In genomic region chr9:57696380-57697285, GRCm38 (mm10) we compare ENCODE assay signal across 9 mouse cellular contexts. TPM values are rescaled to one million over a fixed set of nuclear protein-coding genes. Genes with fewer than 3 reads are reported as not detected.
DNase-seq lines count a peak whose midpoint lies in the region; ATAC-seq and TF ChIP-seq lines count a peak whose summit lies in the region.
"Had no signal": no experiment of that assay in that cellular context is flagged by ENCODE, and none has a peak within 500 bp of the region (broad histone marks: within the 10 kb centered on the region; RNA-seq: fewer than 3 reads in every experiment).

No protein-coding gene starts in this region.

- H3K4me2 ChIP-seq in heart, embryonic 14.5 days (ENCODE audit: low read length) = peak overlapping the region; percentile 91
- H3K4me2 ChIP-seq in kidney, postnatal 0 days (ENCODE audit: low read length) = peak overlapping the region; percentile 81
- H3K4me2 ChIP-seq in myocyte (ENCODE audit: low read depth) = peak overlapping the region; percentile 50

- H3K79me2 ChIP-seq in myocyte (ENCODE audit: control insufficient read depth, insufficient read depth) = no peaks in the 10 kb centered on the region

- no peak for TF ChIP-seq POLR2A in thymus, adult 2 months (IDR thresholded peaks at IDR 0.05; ENCODE audit: control insufficient read depth, extremely low read depth, insufficient read depth, low read length, poor library complexity)
- no peak for TF ChIP-seq POLR2A in myocyte (IDR thresholded peaks at IDR 0.05; ENCODE audit: insufficient read length, low read depth)

- H3K27ac ChIP-seq in thymus, adult 2 months (ENCODE audit: control insufficient read depth, insufficient read depth, low read length) = no peak overlapping the region
- H3K27ac ChIP-seq in forebrain, embryonic 10.5 days = peak overlapping the region; percentile 13
- no peak overlapping the region for H3K27ac ChIP-seq in heart, embryonic 14.5 days (replicated peaks in 1 of 2; ENCODE audit: control insufficient read depth in 1 of 2, insufficient read depth in 1 of 2, low read depth in 2 of 2, low read length in 2 of 2)
- H3K27ac ChIP-seq in kidney, postnatal 0 days = no peak overlapping the region

- no peak for DNase-seq in thymus, adult 2 months
- DNase-seq in thymus, adult 18-20 months = no peak
- DNase-seq in forebrain, embryonic 10.5 days (ENCODE audit: extremely low spot score, low spot score) = peak; percentile 21
- DNase-seq in kidney, postnatal 0 days (ENCODE audit: low spot score) = peak; percentile 21
- peak; percentile 42 for DNase-seq in liver
- DNase-seq in urinary bladder, adult 2 months (ENCODE audit: low spot score) = peak; percentile 32

- 0 out of 2 replicates have a peak, but pooled peaks have one; percentile 21 for TF ChIP-seq CTCF in thymus, adult 2 months (IDR thresholded peaks at IDR 0.05; ENCODE audit: borderline replicate concordance, control insufficient read depth, extremely low read depth, insufficient read depth, low read length, poor library complexity)
- no peak for TF ChIP-seq CTCF in kidney, postnatal 0 days (IDR thresholded peaks at IDR 0.05; ENCODE audit: low read depth)

- no peaks in the 10 kb centered on the region for H3K9me3 ChIP-seq in forebrain, embryonic 10.5 days
- no peaks in the 10 kb centered on the region for H3K9me3 ChIP-seq in heart, embryonic 14.5 days (ENCODE audit: control insufficient read depth, low read length)
- no peaks in the 10 kb centered on the region for H3K9me3 ChIP-seq in kidney, postnatal 0 days (replicated peaks; ENCODE audit: low read length)

- H3K4me1 ChIP-seq in thymus, adult 2 months (replicated peaks; ENCODE audit: control insufficient read depth, insufficient read depth, low read length) = peaks cover 4% of the 10 kb centered on the region; the same call in 1 of the 2 replicates
- H3K4me1 ChIP-seq in forebrain, embryonic 10.5 days = peaks cover 19% of the 10 kb centered on the region
- peaks cover 4 to 12% of the 10 kb centered on the region in 2 experiments; a peak in 3 of 4 replicates for H3K4me1 ChIP-seq in heart, embryonic 14.5 days (ENCODE audit: control insufficient read depth in 2 of 2, insufficient read depth in 2 of 2, low read length in 2 of 2)
- peaks cover 5% of the 10 kb centered on the region for H3K4me1 ChIP-seq in kidney, postnatal 0 days (replicated peaks; ENCODE audit: insufficient read depth, low read length)

- 9% methylated on average over 42 of the region's 42 CpGs for WGBS in thymus, adult 2 months
- WGBS in forebrain, embryonic 10.5 days = 1% methylated on average over 42 of the region's 42 CpGs
- WGBS in heart, embryonic 14.5 days = 1% methylated on average over 42 of the region's 42 CpGs
- 1% methylated on average over 42 of the region's 42 CpGs for WGBS in kidney, postnatal 0 days

- peaks cover 16% of the 10 kb centered on the region for H3K27me3 ChIP-seq in thymus, adult 2 months (ENCODE audit: control insufficient read depth, insufficient read depth, low read length)
- H3K27me3 ChIP-seq in forebrain, embryonic 10.5 days (ENCODE audit: poor library complexity, severe bottlenecking) = peaks cover 53% of the 10 kb centered on the region
- H3K27me3 ChIP-seq in heart, embryonic 14.5 days (ENCODE audit: control insufficient read depth, insufficient read depth, low read length) = peaks cover 32% of the 10 kb centered on the region
- no peaks in the 10 kb centered on the region for H3K27me3 ChIP-seq in kidney, postnatal 0 days (ENCODE audit: insufficient read depth, low read length)
- H3K27me3 ChIP-seq in myocyte (ENCODE audit: control insufficient read depth, insufficient read depth, insufficient read length) = peaks cover 29% of the 10 kb centered on the region

- H3K36me3 ChIP-seq in thymus, adult 2 months (ENCODE audit: control insufficient read depth, insufficient read depth, low read length) = no peaks in the 10 kb centered on the region
- H3K36me3 ChIP-seq in forebrain, embryonic 10.5 days (replicated peaks) = no peaks in the 10 kb centered on the region
- no peaks in the 10 kb centered on the region for H3K36me3 ChIP-seq in heart, embryonic 14.5 days (ENCODE audit: control insufficient read depth, insufficient read depth, low read length)
- no peaks in the 10 kb centered on the region for H3K36me3 ChIP-seq in kidney, postnatal 0 days (ENCODE audit: insufficient read depth, low read length)
- H3K36me3 ChIP-seq in myocyte (ENCODE audit: control insufficient read depth, insufficient read depth) = no peaks in the 10 kb centered on the region

- ATAC-seq in heart, embryonic 14.5 days (ENCODE audit: insufficient number of reproducible peaks, insufficient read depth, low FRiP score, low read depth) = no peak
- ATAC-seq in kidney, postnatal 0 days (replicated peaks; ENCODE audit: low FRiP score, low read depth) = peak; percentile 46; the same call in 1 of the 2 replicates

- H3ac ChIP-seq in myocyte (ENCODE audit: control insufficient read depth, insufficient read length) = no peak overlapping the region

- H3K4me3 ChIP-seq in thymus, adult 2 months (ENCODE audit: control insufficient read depth, insufficient read depth, low read length) = no peak overlapping the region
- H3K4me3 ChIP-seq in forebrain, embryonic 10.5 days = peak overlapping the region; percentile 56
- H3K4me3 ChIP-seq in heart, embryonic 14.5 days (ENCODE audit: control insufficient read depth in 1 of 2, insufficient read depth in 1 of 2, low read depth in 1 of 2, low read length in 2 of 2) = peak overlapping the region; percentile 41 to 50
- peak overlapping the region; percentile 38 for H3K4me3 ChIP-seq in kidney, postnatal 0 days (replicated peaks; ENCODE audit: low read depth, low read length)
- H3K4me3 ChIP-seq in myocyte = no peak overlapping the region

- peak overlapping the region; percentile 62 for H3K9ac ChIP-seq in heart, embryonic 14.5 days (ENCODE audit: low read length)
- H3K9ac ChIP-seq in kidney, postnatal 0 days (ENCODE audit: low read depth, low read length) = no peak overlapping the region

TF ChIP-seq in myocyte, 11 proteins besides CTCF, POLR2A, EP300 and RAD21:
- TF ChIP-seq CEBPB (IDR thresholded peaks at IDR 0.05; ENCODE audit: insufficient read depth, poor library complexity, severe bottlenecking) = no peak
TF ChIP-seq in myocyte: peak in this region for 0.

RNA-seq across cellular contexts. Expression of gene Cyp1a1, which starts 8.9 kb away (rescaled TPM):
- 0.15 and 0.24 TPM in 2 replicates for polyA plus RNA-seq in thymus, adult 2 months (2012; rRNA removed)
- 0.14 TPM in 1 of 2 replicates, not detected in the other for polyA plus RNA-seq in forebrain, embryonic 10.5 days (2016; fragmentation: Nextera tagmentation; extraction: Ambion mirVana)
- 0.12 TPM in 1 of 2 replicates, not detected in the other for polyA plus RNA-seq in heart, embryonic 14.5 days (2014; fragmentation: Nextera tagmentation; extraction: Ambion mirVana)
- 0.29 and 0.34 TPM in 2 replicates for polyA plus RNA-seq in kidney, postnatal 0 days (2015; fragmentation: Nextera tagmentation; extraction: Ambion mirVana)
- polyA plus RNA-seq in myocyte (2012; fragmentation: generic; extraction: Trizol) = not detected
- polyA plus RNA-seq in urinary bladder, adult 2 months (2012; rRNA removed) = 16.2 and 21.1 TPM in 2 replicates

RNA-seq across cellular contexts. Expression of gene Edc3, which starts 11.7 kb away (rescaled TPM):
- polyA plus RNA-seq in thymus, adult 2 months (2012; rRNA removed) = 31.4 and 31.7 TPM in 2 replicates
- 42.8 and 43.9 TPM in 2 replicates for polyA plus RNA-seq in forebrain, embryonic 10.5 days (2016; fragmentation: Nextera tagmentation; extraction: Ambion mirVana)
- 11.0 and 12.6 TPM in 2 replicates for polyA plus RNA-seq in heart, embryonic 14.5 days (2014; fragmentation: Nextera tagmentation; extraction: Ambion mirVana)
- 23.1 and 26.4 TPM in 2 replicates for polyA plus RNA-seq in kidney, postnatal 0 days (2015; fragmentation: Nextera tagmentation; extraction: Ambion mirVana)
- 11.0 TPM for polyA plus RNA-seq in myocyte (2012; fragmentation: generic; extraction: Trizol)
- 12.3 and 13.8 TPM in 2 replicates for polyA plus RNA-seq in urinary bladder, adult 2 months (2012; rRNA removed)

RNA-seq across cellular contexts. Expression of gene Cyp1a2, which starts 13.1 kb away (rescaled TPM):
- 1.1 and 2.5 TPM in 2 replicates for polyA plus RNA-seq in thymus, adult 2 months (2012; rRNA removed)
- polyA plus RNA-seq in forebrain, embryonic 10.5 days (2016; fragmentation: Nextera tagmentation; extraction: Ambion mirVana) = not detected in 2 replicates
- not detected in 2 replicates for polyA plus RNA-seq in heart, embryonic 14.5 days (2014; fragmentation: Nextera tagmentation; extraction: Ambion mirVana)
- polyA plus RNA-seq in kidney, postnatal 0 days (2015; fragmentation: Nextera tagmentation; extraction: Ambion mirVana) = not detected in 2 replicates
- polyA plus RNA-seq in myocyte (2012; fragmentation: generic; extraction: Trizol) = not detected
- polyA plus RNA-seq in urinary bladder, adult 2 months (2012; rRNA removed) = not detected in 2 replicates
- polyA plus RNA-seq: spleen, adult 2 months had no signal

RNA-seq across cellular contexts. Expression of gene Csk, which starts 43.2 kb away (rescaled TPM):
- polyA plus RNA-seq in thymus, adult 2 months (2012; rRNA removed) = 245 and 301 TPM in 2 replicates
- 28.8 and 33.9 TPM in 2 replicates for polyA plus RNA-seq in forebrain, embryonic 10.5 days (2016; fragmentation: Nextera tagmentation; extraction: Ambion mirVana)
- 13.1 and 14.9 TPM in 2 replicates for polyA plus RNA-seq in heart, embryonic 14.5 days (2014; fragmentation: Nextera tagmentation; extraction: Ambion mirVana)
- polyA plus RNA-seq in kidney, postnatal 0 days (2015; fragmentation: Nextera tagmentation; extraction: Ambion mirVana) = 23.9 and 25.2 TPM in 2 replicates
- 76.7 TPM for polyA plus RNA-seq in myocyte (2012; fragmentation: generic; extraction: Trizol)
- 54.8 and 69.3 TPM in 2 replicates for polyA plus RNA-seq in urinary bladder, adult 2 months (2012; rRNA removed)

Comparison
In these comparisons a context has a peak if more than half of its experiments do, and no peak if none do; other contexts are left out.
1. DNase-seq: peak in forebrain, embryonic 10.5 days (single experiment), kidney, postnatal 0 days (single experiment), liver (single experiment) and urinary bladder, adult 2 months (single experiment); none in thymus, adult 2 months (single experiment) and thymus, adult 18-20 months (0 of 2).
2. H3K4me3 ChIP-seq: peak in forebrain, embryonic 10.5 days (single experiment), heart, embryonic 14.5 days (2 of 2) and kidney, postnatal 0 days (single experiment); none in thymus, adult 2 months (single experiment) and myocyte (single experiment).
3. RNA of gene Cyp1a1, which starts 8.9 kb away (polyA plus RNA-seq): 16.2 to 21.1 TPM in urinary bladder, adult 2 months; 0.29 to 0.34 TPM in kidney, postnatal 0 days, 0.15 to 0.24 TPM in thymus, adult 2 months, 0.14 TPM in forebrain, embryonic 10.5 days, 0.12 TPM in heart, embryonic 14.5 days and not detected in myocyte (single experiment); every median in the first group is over 10 times any median in the second.
4. Peak in every context shown above with its lines, with median percentiles within 50 percentile points of each other: H3K4me2 ChIP-seq.